Mouse (Mus musculus) megakaryocyte, embryonic 14.5 days (primary cell): ENCODE measurements around the gene Ahcy.

Experiments
- FLI1 ChIP-seq: IDR thresholded peaks from 2 replicates; pipeline ENCODE4 v1.6.1; 2012; ENCODE audit warnings: low read length, inconsistent platforms, mixed read lengths
- GATA1 ChIP-seq: IDR thresholded peaks from 3 replicates; pipeline ENCODE4 v1.6.1; 2012; ENCODE audit warnings: mixed read lengths, low read length, inconsistent platforms, borderline replicate concordance

DNA sequence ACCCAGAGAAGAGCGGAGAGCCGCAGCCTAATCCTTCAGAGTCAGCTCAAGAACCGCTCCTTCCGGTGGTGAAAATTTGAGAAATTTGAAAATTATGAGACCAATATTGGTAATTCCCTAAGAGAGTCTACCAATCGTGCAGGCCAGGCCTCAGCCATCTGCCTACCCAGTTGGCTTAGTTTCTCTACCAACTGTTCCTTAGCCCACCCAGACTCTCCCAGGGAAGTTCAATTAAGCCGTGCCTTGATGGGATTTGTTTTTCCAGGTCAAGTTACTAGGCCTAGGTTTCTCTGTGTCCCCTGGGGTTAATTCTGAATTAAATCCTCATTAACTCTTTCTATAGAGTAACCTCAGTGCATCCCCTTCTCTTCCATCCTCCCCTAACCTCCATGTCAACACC is 61.3 kb downstream of the Ahcy start:
- no peak for TF ChIP-seq GATA1
- no peak for TF ChIP-seq FLI1
